In genomic region chr19:60716381-60716780, GRCm38 (mm10) we compare ENCODE assay signal across 24 mouse cellular contexts. TPM values are rescaled to one million over a fixed set of nuclear protein-coding genes. Genes with fewer than 3 reads are reported as not detected.
DNase-seq lines count a peak whose midpoint lies in the region; ATAC-seq lines count a peak whose summit lies in the region.
"Had no signal": no experiment of that assay in that cellular context is flagged by ENCODE, and none has a peak within 500 bp of the region (broad histone marks: within the 10 kb centered on the region; RNA-seq: fewer than 3 reads in every experiment).

No protein-coding gene starts in this region.

- H3K27ac ChIP-seq in forebrain, embryonic 14.5 days (ENCODE audit: low read depth, low read length) = no peak overlapping the region
- H3K27ac ChIP-seq in forebrain, embryonic 13.5 days = no peak overlapping the region
- no peak overlapping the region for H3K27ac ChIP-seq in heart, embryonic 10.5 days
- H3K27ac ChIP-seq in midbrain, embryonic 14.5 days (replicated peaks; ENCODE audit: low read depth, low read length) = no peak overlapping the region
- no peak overlapping the region for H3K27ac ChIP-seq in midbrain, embryonic 13.5 days
- H3K27ac ChIP-seq: forebrain, embryonic 10.5 days; heart, adult 2 months; hindbrain, embryonic 10.5 days had no signal

- DNase-seq in forebrain, embryonic 14.5 days (ENCODE audit: low spot score) = peak; percentile 68
- DNase-seq in heart, embryonic 10.5 days (ENCODE audit: low spot score) = peak; percentile 2
- DNase-seq in heart, postnatal 4 days = no peak
- DNase-seq in midbrain, embryonic 14.5 days = peak; percentile 68
- peak; percentile 16 for DNase-seq in brain, adult 2 months (ENCODE audit: low read depth, low spot score)
- no peak for DNase-seq in adipocyte (ENCODE audit: low spot score)
- DNase-seq: adrenal gland, postnatal 10 days; adrenal gland, postnatal 36 days; cerebellum, adult 18-20 months; cerebellum, adult 9-10 months; cerebellum, postnatal 14 days; gastrocnemius, postnatal 10 days; gastrocnemius, postnatal 36 days; heart, adult 2 months; kidney, adult 18-20 months had no signal

- H3K9ac ChIP-seq in forebrain, embryonic 14.5 days (ENCODE audit: low read length) = no peak overlapping the region
- H3K9ac ChIP-seq in forebrain, embryonic 13.5 days = no peak overlapping the region
- no peak overlapping the region for H3K9ac ChIP-seq in midbrain, embryonic 14.5 days (replicated peaks; ENCODE audit: low read length)
- H3K9ac ChIP-seq in midbrain, embryonic 13.5 days (replicated peaks) = no peak overlapping the region

- ATAC-seq in forebrain, embryonic 14.5 days = peak; percentile 34; the same call in 1 of the 2 replicates
- no peak for ATAC-seq in forebrain, embryonic 13.5 days
- ATAC-seq in midbrain, embryonic 14.5 days (ENCODE audit: low FRiP score, low TSS enrichment) = no peak
- ATAC-seq in midbrain, embryonic 13.5 days = no peak
- ATAC-seq: activated CD4-positive, CD25-positive, alpha-beta regulatory T cell, adult 4 months; hindbrain, embryonic 16.5 days; inflammation-experienced regulatory T-cells, adult 6 months; intestine, embryonic 16.5 days had no signal

- H3K27me3 ChIP-seq in forebrain, embryonic 14.5 days (replicated peaks; ENCODE audit: control insufficient read depth, insufficient read depth, low read length) = no peaks in the 10 kb centered on the region
- H3K27me3 ChIP-seq in forebrain, embryonic 13.5 days = no peaks in the 10 kb centered on the region
- H3K27me3 ChIP-seq in heart, embryonic 10.5 days (ENCODE audit: insufficient read depth, poor library complexity, severe bottlenecking) = no peaks in the 10 kb centered on the region
- H3K27me3 ChIP-seq in midbrain, embryonic 14.5 days (ENCODE audit: control insufficient read depth, insufficient read depth, low read length) = no peaks in the 10 kb centered on the region
- no peaks in the 10 kb centered on the region for H3K27me3 ChIP-seq in midbrain, embryonic 13.5 days

- H3K4me3 ChIP-seq in forebrain, embryonic 14.5 days (ENCODE audit: low read depth, low read length) = no peak overlapping the region
- no peak overlapping the region for H3K4me3 ChIP-seq in forebrain, embryonic 13.5 days
- H3K4me3 ChIP-seq in heart, embryonic 10.5 days = no peak overlapping the region
- H3K4me3 ChIP-seq in midbrain, embryonic 14.5 days (replicated peaks; ENCODE audit: low read depth, low read length) = no peak overlapping the region
- no peak overlapping the region for H3K4me3 ChIP-seq in midbrain, embryonic 13.5 days (replicated peaks)
- H3K4me3 ChIP-seq: forebrain, embryonic 10.5 days; heart, adult 2 months; hindbrain, embryonic 10.5 days had no signal

- H3K36me3 ChIP-seq in forebrain, embryonic 14.5 days (ENCODE audit: control insufficient read depth, insufficient read depth, low read length) = no peaks in the 10 kb centered on the region
- H3K36me3 ChIP-seq in forebrain, embryonic 13.5 days (ENCODE audit: poor library complexity, severe bottlenecking) = no peaks in the 10 kb centered on the region
- H3K36me3 ChIP-seq in heart, embryonic 10.5 days = no peaks in the 10 kb centered on the region
- no peaks in the 10 kb centered on the region for H3K36me3 ChIP-seq in midbrain, embryonic 14.5 days (ENCODE audit: control insufficient read depth, insufficient read depth, low read length)
- H3K36me3 ChIP-seq in midbrain, embryonic 13.5 days = no peaks in the 10 kb centered on the region
- H3K36me3 ChIP-seq: forebrain, embryonic 10.5 days; hindbrain, embryonic 10.5 days had no signal

- H3K9me3 ChIP-seq in forebrain, embryonic 14.5 days (replicated peaks; ENCODE audit: control insufficient read depth, low read length) = no peaks in the 10 kb centered on the region
- H3K9me3 ChIP-seq in forebrain, embryonic 13.5 days (replicated peaks) = no peaks in the 10 kb centered on the region
- H3K9me3 ChIP-seq in heart, embryonic 10.5 days = no peaks in the 10 kb centered on the region
- no peaks in the 10 kb centered on the region for H3K9me3 ChIP-seq in midbrain, embryonic 14.5 days (ENCODE audit: control insufficient read depth, low read length)
- no peaks in the 10 kb centered on the region for H3K9me3 ChIP-seq in midbrain, embryonic 13.5 days
- H3K9me3 ChIP-seq: forebrain, embryonic 10.5 days; hindbrain, embryonic 10.5 days had no signal

- H3K4me1 ChIP-seq in forebrain, embryonic 14.5 days (ENCODE audit: control insufficient read depth, insufficient read depth, low read length) = 0 out of 2 replicates have a peak, but pooled peaks cover 3% of the 10 kb centered on the region
- no peaks in the 10 kb centered on the region; the same call in 1 of the 2 replicates for H3K4me1 ChIP-seq in forebrain, embryonic 13.5 days
- H3K4me1 ChIP-seq in heart, embryonic 10.5 days = no peaks in the 10 kb centered on the region
- peaks cover 3% of the 10 kb centered on the region; the same call in 1 of the 2 replicates for H3K4me1 ChIP-seq in midbrain, embryonic 14.5 days (ENCODE audit: control insufficient read depth, insufficient read depth, low read length)
- no peaks in the 10 kb centered on the region for H3K4me1 ChIP-seq in midbrain, embryonic 13.5 days (replicated peaks)
- H3K4me1 ChIP-seq: forebrain, embryonic 10.5 days; hindbrain, embryonic 10.5 days had no signal

- WGBS in forebrain, embryonic 14.5 days = 73% methylated on average over 2 of the region's 2 CpGs
- WGBS in forebrain, embryonic 13.5 days = 74% methylated on average over 2 of the region's 2 CpGs
- 92% methylated on average over 2 of the region's 2 CpGs for WGBS in heart, embryonic 10.5 days
- WGBS in midbrain, embryonic 14.5 days = 78% methylated on average over 2 of the region's 2 CpGs
- 83% methylated on average over 2 of the region's 2 CpGs for WGBS in midbrain, embryonic 13.5 days

- no peak overlapping the region for H3K4me2 ChIP-seq in forebrain, embryonic 14.5 days (ENCODE audit: low read length)
- H3K4me2 ChIP-seq in forebrain, embryonic 13.5 days = no peak overlapping the region
- H3K4me2 ChIP-seq in midbrain, embryonic 14.5 days (ENCODE audit: low read length) = no peak overlapping the region
- no peak overlapping the region for H3K4me2 ChIP-seq in midbrain, embryonic 13.5 days (replicated peaks)
- H3K4me2 ChIP-seq: heart, embryonic 11.5 days had no signal

RNA-seq across cellular contexts. Expression of gene Nanos1, which starts 39.4 kb away (rescaled TPM):
- polyA plus RNA-seq in forebrain, embryonic 14.5 days (2014; fragmentation: Nextera tagmentation; extraction: Ambion mirVana) = 16.1 and 16.3 TPM in 2 replicates
- 7.5 and 8.0 TPM in 2 replicates for polyA plus RNA-seq in forebrain, embryonic 13.5 days (2015; fragmentation: Nextera tagmentation; extraction: Ambion mirVana)
- polyA plus RNA-seq in heart, embryonic 10.5 days (2016; fragmentation: Nextera tagmentation; extraction: Ambion mirVana) = 1.1 and 1.2 TPM in 2 replicates
- total RNA-seq in heart, postnatal 4 days (2021) = 1 to 10 TPM; 1.2 to 1.3 TPM
- 23.0 and 30.5 TPM in 2 replicates for polyA plus RNA-seq in midbrain, embryonic 14.5 days (2014; fragmentation: Nextera tagmentation; extraction: Ambion mirVana)
- 15.3 and 16.6 TPM in 2 replicates for polyA plus RNA-seq in midbrain, embryonic 13.5 days (2015; fragmentation: Nextera tagmentation; extraction: Ambion mirVana)

Comparison
In these comparisons a context has a peak if more than half of its experiments do, and no peak if none do; other contexts are left out.
1. DNase-seq: peak in forebrain, embryonic 14.5 days (single experiment), heart, embryonic 10.5 days (single experiment), midbrain, embryonic 14.5 days (single experiment) and brain, adult 2 months (single experiment); none in heart, postnatal 4 days (single experiment) and adipocyte (single experiment).